Mouse (Mus musculus) 3134 (cell line): ENCODE data around the gene Yap1.

Experiments used
- DNase-seq: peaks from one replicate; pipeline ENCODE4 v3.0.0-alpha.2; 2011; ENCODE audit warnings: low spot score; ENCODE audit not compliant: insufficient read length; ENCODE audit errors: extremely low read depth

Gene Yap1

GRCm38 (mm10) chr9:8004370-8004991 is at the start of gene Yap1:
TSS of gene Yap1 (minus strand) at chr9:8004596.
- peak; percentile 93 for DNase-seq

- DNase-seq, result no peak
These were observed 38.6 kb upstream of the Yap1 start for GRCm38 (mm10) chr9:8043044-8043387.

GRCm38 (mm10) chr9:8042338-8043043 is 38.1 kb upstream of the Yap1 start, which contains the start of gene Cfap300:
TSS of gene Cfap300 (minus strand) at chr9:8042823.
- DNase-seq, result peak; percentile 79

GRCm38 (mm10) chr9:8035546-8035945 is 31.1 kb upstream of the Yap1 start:
- DNase-seq, result no peak

- no peak for DNase-seq
These were observed 30.7 kb upstream of the Yap1 start for GRCm38 (mm10) chr9:8035091-8035490.

GRCm38 (mm10) chr9:8034143-8034542 is 29.7 kb upstream of the Yap1 start:
- no peak for DNase-seq

- no peak for DNase-seq
These were observed 28.5 kb upstream of the Yap1 start for GRCm38 (mm10) chr9:8032847-8033246.

- DNase-seq, result no peak
These were observed 14.2 kb upstream of the Yap1 start for GRCm38 (mm10) chr9:8018609-8019008.

GRCm38 (mm10) chr9:8017253-8017913 is 13.0 kb upstream of the Yap1 start:
- DNase-seq, result no peak

- peak; percentile 86 for DNase-seq
These were observed 810 bp downstream of the Yap1 start for GRCm38 (mm10) chr9:8003301-8004271.

- DNase-seq, result no peak
These were observed 1.6 kb downstream of the Yap1 start for GRCm38 (mm10) chr9:8002806-8003205.

GRCm38 (mm10) chr9:8001352-8001751 is 3.0 kb downstream of the Yap1 start:
- no peak for DNase-seq

- no peak for DNase-seq
These were observed 10.1 kb downstream of the Yap1 start for GRCm38 (mm10) chr9:7994275-7994674.

- DNase-seq, result no peak
These were observed 11.7 kb downstream of the Yap1 start for GRCm38 (mm10) chr9:7992651-7993050.

- no peak for DNase-seq
These were observed 13.5 kb downstream of the Yap1 start for GRCm38 (mm10) chr9:7990897-7991296.

- no peak for DNase-seq
These were observed 17.3 kb downstream of the Yap1 start for GRCm38 (mm10) chr9:7987119-7987518.

GRCm38 (mm10) chr9:7984287-7984686 is 20.1 kb downstream of the Yap1 start:
- DNase-seq, result no peak

- no peak for DNase-seq
These were observed 20.7 kb downstream of the Yap1 start for GRCm38 (mm10) chr9:7983665-7984064.

GRCm38 (mm10) chr9:7980162-7980561 is 24.2 kb downstream of the Yap1 start:
- DNase-seq, result no peak

- no peak for DNase-seq
These were observed 25.1 kb downstream of the Yap1 start for GRCm38 (mm10) chr9:7979153-7979916.
